Comparison of ENCODE assay signal across 27 mouse cellular contexts in the genomic region with DNA sequence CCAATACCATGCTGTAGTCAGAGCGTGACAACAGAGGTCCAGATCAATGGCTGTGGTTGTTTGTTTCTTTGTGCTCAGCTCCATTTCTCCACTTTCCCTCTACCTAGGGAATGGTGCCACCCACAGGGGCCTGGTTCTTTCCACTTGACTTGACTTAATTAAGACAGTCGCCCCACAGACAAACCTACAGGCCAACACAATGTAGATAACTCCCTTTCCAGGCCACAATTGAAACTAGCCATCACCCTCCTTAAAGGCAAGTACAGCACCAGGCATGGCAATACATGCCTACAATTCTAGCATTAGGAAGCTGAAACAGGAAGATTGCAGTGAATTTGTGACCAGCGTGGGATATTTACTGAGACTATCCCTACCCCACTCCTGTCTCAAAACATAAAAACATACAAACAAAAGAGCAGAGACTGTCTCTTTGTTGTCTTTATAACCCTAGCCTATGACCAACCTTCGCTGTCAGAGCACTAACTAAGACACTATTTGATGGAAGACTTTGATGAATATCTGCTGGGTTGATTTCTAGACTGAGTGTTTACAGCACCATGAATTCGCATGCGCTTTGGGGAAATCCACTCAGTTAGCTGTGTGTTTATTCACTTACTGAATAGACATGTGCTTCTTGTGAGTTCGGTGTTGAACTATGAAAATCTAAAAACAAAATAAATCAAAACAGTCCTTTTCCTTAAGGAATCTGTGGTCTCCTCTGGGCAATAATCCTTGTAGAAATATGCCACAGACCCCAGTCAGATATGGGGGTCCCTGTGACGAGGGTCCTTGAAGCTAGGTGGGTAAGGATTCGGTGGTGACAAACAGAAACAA.
"Had no signal": no experiment of that assay in that cellular context is flagged by ENCODE, and none has a peak within 500 bp of the region (broad histone marks: within the 10 kb centered on the region; RNA-seq: fewer than 3 reads in every experiment).

No protein-coding gene starts in this region.

- H3K27ac ChIP-seq: embryonic facial prominence, embryonic 10.5 days; embryonic facial prominence, embryonic 12.5 days; embryonic facial prominence, embryonic 13.5 days; embryonic facial prominence, embryonic 15.5 days; forebrain, embryonic 10.5 days; forebrain, embryonic 12.5 days; forebrain, embryonic 13.5 days; forebrain, embryonic 15.5 days; gastrocnemius, adult 2 months; heart, adult 2 months had no signal

- DNase-seq: cerebellum, adult 8-10 months; cerebellum, adult 9-10 months; cerebellum, adult 9-11 months; cerebellum, postnatal 10 days; cerebellum, postnatal 14 days; cerebellum, postnatal 25 days; cerebellum, postnatal 36 days; embryo, embryonic 11 days; forebrain, postnatal 0 days; gastrocnemius, adult 2 months; gastrocnemius, postnatal 10 days; gastrocnemius, postnatal 14 days; gastrocnemius, postnatal 25 days; gastrocnemius, postnatal 36 days; heart, adult 18-20 months; heart, adult 2 months had no signal

- H3K9ac ChIP-seq: embryonic facial prominence, embryonic 12.5 days; embryonic facial prominence, embryonic 13.5 days; embryonic facial prominence, embryonic 15.5 days; forebrain, embryonic 12.5 days; forebrain, embryonic 13.5 days; forebrain, embryonic 15.5 days; forebrain, postnatal 0 days had no signal

- H3K27me3 ChIP-seq: embryonic facial prominence, embryonic 12.5 days; embryonic facial prominence, embryonic 13.5 days; embryonic facial prominence, embryonic 15.5 days; forebrain, embryonic 12.5 days; forebrain, embryonic 13.5 days; forebrain, embryonic 15.5 days had no signal

- ATAC-seq: forebrain, embryonic 13.5 days; forebrain, embryonic 14.5 days; forebrain, embryonic 15.5 days; forebrain, embryonic 16.5 days; forebrain, postnatal 0 days had no signal

- H3K36me3 ChIP-seq: embryonic facial prominence, embryonic 10.5 days; embryonic facial prominence, embryonic 12.5 days; embryonic facial prominence, embryonic 13.5 days; embryonic facial prominence, embryonic 15.5 days; forebrain, embryonic 10.5 days; forebrain, embryonic 12.5 days; forebrain, embryonic 15.5 days had no signal

- H3K4me2 ChIP-seq: embryonic facial prominence, embryonic 12.5 days; embryonic facial prominence, embryonic 13.5 days; embryonic facial prominence, embryonic 15.5 days; forebrain, embryonic 12.5 days; forebrain, embryonic 13.5 days; forebrain, embryonic 15.5 days had no signal

- H3K4me3 ChIP-seq: embryonic facial prominence, embryonic 10.5 days; embryonic facial prominence, embryonic 12.5 days; embryonic facial prominence, embryonic 13.5 days; embryonic facial prominence, embryonic 15.5 days; erythroblast, embryonic 14.5 days; forebrain, embryonic 10.5 days; forebrain, embryonic 12.5 days; forebrain, embryonic 13.5 days; forebrain, embryonic 15.5 days; gastrocnemius, adult 2 months; heart, adult 2 months had no signal

- H3K4me1 ChIP-seq: forebrain, embryonic 13.5 days; forebrain, embryonic 15.5 days had no signal

- H3K9me3 ChIP-seq: embryonic facial prominence, embryonic 10.5 days; embryonic facial prominence, embryonic 12.5 days; embryonic facial prominence, embryonic 15.5 days; forebrain, embryonic 12.5 days; forebrain, embryonic 13.5 days; forebrain, embryonic 15.5 days had no signal
